Mouse (Mus musculus) thymus, adult 2 months (tissue): ENCODE data around the gene Mypn.

Experiments
- CTCF ChIP-seq: fragments of 200-500 bp; IDR thresholded peaks from 2 replicates; pipeline ENCODE4 v1.5.1; 2012; ENCODE audit warnings: mild to moderate bottlenecking, control low read depth, low read length, moderate library complexity, borderline replicate concordance; ENCODE audit not compliant: control insufficient read depth, poor library complexity, insufficient read depth; ENCODE audit errors: extremely low read depth
- POLR2A ChIP-seq: fragments of 200-500 bp; IDR thresholded peaks from 2 replicates; pipeline ENCODE4 v1.6.1; 2012; ENCODE audit warnings: mild to moderate bottlenecking, low read length, control low read depth, moderate library complexity; ENCODE audit not compliant: control insufficient read depth, poor library complexity, insufficient read depth; ENCODE audit errors: extremely low read depth

DNA sequence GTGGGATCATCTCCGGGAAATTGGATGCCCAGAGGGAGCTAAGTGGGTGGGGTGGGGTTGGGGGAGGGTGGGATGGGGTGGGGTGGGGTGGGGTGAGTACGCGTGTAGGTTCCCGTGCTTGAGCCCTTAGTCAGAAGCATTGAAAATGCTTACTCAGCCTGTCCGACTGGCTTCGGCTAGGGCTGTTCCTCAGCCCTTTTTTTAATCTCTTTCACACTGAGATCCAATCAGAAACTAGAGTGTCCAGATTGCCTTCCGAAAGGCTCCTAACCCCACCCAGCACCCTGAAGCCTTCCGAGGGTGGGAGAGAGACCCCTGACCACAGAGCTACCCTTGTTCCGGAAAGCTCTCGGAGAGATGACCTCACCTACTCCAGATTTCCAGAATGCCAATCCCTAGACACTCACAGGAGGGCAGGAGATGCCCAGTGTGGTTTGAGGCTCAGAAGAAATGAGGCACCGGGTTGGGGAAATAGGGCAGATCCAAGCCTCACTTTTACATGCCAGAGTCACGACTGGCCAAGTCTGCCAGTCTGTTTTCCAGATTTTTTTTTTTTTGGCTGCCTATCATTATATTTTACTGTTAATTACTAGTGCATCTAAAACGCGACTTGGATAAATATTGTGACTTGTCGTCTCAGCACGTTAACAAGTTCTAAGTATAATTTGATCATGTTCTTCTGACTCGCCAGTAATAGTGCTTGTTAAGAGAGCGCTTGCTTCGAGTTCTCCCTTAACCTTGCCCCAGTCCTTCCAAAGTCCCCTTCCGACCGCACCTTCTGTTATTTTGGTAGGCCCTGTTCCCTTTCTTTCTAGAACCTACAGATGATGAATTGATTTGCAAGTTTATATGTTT, 26.2 kb downstream of the Mypn start:
- TF ChIP-seq CTCF (no peak), POLR2A (no peak)
